Mouse (Mus musculus) lung, postnatal 36 days (tissue): Measurements from ENCODE around the gene Meis1.

Source experiments
- DNase-seq: peaks from one replicate; pipeline ENCODE4 v3.0.0; 2022; ENCODE audit warnings: mixed read lengths

The Meis1 gene

GRCm38 (mm10) chr11:18875001-18875902, 143.5 kb downstream of the Meis1 start:
- no peak for DNase-seq

- no peak for DNase-seq
These were observed 144.3 kb downstream of the Meis1 start for GRCm38 (mm10) chr11:18874278-18875000.

GRCm38 (mm10) chr11:18873451-18874277, 145.1 kb downstream of the Meis1 start:
- DNase-seq = no peak

DNA sequence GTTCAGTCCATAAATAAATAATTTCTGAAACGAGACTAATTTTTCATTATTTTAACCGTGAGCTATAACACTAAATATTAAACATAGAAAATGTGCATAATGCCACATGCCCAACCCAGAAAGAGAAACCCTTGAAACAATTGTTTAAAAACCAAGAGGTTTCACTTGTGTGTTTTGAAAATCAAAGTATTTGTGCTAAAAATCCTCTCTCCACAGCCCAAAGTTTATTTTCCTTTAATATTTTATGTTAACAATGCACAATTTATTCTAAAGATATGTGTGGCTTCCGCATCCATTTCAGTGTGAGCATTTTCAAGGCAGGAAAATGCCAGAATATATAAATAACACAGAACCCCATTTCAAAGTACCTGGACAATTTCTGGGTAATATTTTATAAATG, 146.0 kb downstream of the Meis1 start:
- no peak for DNase-seq

GRCm38 (mm10) chr11:18872118-18872751, 146.6 kb downstream of the Meis1 start:
- no peak for DNase-seq

DNA sequence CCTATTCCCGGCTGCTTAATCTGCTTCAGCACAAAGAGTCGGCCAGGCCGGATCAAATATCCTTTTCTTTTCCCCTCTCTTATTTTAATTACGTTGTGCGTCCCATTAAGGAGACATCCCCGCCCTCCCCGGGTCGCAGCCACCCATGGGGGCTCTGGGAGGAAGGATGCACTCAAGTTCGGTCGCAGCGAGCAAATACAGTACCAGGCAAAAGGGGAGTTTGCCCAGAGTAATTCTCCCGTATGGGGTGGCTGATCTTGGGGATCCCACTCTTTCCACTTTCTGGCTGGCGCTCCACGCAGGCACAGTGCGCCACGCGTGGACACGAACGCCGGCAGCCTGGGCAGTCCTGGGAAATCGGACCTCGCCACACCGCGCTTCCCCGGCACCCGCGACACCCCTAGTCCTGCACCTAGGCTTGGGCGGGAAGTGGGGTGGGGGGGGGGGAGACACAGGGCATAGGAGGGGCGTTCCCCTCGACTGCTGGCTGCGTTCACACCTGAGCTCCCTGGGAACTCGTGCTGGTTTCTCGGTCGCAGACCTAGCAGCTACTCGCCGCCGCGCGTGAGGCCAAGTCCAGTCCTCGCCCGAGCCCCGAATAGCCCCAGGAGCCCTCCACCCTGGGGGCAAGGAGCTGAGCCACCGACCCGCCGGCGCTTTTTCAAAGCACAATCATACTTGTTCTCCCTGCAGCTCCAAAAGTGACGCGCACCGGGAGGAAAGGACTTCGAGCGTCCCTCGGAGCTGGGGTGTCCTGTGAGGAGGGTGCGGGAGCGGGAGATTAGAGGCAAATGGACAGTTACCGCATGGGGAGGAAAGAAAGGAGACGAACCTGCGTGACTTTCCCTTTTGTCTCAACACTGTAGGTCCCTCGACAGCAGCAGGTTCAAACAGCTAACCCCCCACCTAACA, 147.4 kb downstream of the Meis1 start:
- no peak for DNase-seq

DNA sequence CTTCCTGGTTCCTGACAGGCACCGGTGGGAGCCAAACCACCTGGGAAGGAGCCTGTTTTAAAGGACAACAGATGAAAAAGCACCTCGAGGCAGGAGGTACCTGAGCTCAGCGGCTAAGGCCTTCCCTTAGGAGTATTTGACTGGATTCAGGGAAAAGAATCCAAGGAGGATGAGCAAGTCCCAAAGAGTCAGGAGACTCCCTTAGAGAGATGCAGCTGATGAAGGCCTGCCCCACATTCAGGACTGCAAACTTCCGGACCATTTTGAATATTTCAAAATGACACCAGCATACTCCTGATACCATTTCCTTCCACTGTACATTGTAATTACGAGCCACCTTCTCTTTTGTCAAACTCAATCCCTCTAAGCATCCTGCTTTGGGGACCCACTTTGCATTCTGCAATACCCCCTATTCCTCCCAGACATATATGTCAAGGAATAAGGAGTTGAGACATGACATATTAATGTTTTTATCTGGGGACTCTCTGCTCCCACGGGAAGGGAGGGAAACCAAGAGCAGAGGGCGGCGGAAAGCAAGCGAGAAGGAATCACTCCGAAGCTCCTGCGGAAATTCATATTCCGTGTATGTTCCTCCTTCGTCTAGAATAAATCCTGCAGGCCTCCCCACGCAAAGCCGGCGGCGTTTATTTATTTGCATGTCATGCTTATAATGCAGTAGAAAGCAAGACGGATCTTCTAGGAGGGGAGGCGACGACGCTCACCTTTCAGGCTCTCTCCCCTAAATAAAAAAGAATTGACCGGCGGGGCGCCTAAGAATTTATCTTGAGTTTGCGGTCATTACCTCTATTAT, 148.5 kb downstream of the Meis1 start:
- no peak for DNase-seq

DNA sequence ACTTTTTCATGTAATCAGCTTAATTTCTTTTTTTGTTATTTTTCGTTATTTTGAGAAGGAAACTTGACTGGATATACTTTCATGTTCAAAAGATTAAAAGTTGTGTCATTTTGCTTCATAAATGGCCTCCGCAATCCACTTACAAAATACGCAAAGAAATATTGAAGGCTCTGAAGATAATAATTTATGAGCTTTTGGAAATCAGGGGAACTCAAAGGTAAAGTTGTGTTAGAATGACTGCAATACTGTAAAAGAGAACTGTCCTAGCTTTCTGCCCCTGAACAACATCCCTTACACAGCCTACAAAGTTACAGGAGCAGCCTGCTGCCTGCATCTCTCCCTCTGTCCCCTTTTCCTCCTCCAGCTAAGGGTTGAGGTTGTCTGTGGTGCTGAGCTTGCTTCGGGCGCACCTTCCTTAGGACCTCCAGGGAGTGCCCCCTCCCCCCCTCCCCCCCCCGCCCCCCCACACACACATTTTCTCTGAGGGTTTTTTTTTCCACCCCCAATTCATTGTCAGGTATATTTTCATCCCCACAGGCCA, 149.3 kb downstream of the Meis1 start:
- DNase-seq = no peak

DNA sequence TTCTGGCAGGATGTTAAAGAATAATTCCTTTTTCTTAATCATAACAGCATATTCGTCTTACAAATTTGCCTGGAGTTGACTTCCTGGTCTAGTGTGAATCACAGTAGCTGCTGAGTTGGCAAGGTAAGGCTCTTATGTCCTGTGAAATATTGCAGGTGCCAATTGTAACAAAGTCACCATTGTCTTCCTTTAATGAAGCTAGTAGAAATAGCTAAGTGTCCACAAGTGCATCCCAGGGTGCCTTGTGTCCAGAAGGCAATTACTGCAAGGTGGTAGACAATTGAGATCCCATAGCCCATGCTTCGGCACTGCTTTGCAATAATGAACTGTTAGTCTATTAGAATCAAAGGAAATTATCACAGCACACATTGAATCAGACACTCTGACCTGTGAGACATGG, 151.1 kb downstream of the Meis1 start:
- no peak for DNase-seq

GRCm38 (mm10) chr11:18866198-18866836, 152.5 kb downstream of the Meis1 start:
- DNase-seq = no peak

- no peak for DNase-seq
These were observed 168.0 kb downstream of the Meis1 start for GRCm38 (mm10) chr11:18850772-18851171.

DNA sequence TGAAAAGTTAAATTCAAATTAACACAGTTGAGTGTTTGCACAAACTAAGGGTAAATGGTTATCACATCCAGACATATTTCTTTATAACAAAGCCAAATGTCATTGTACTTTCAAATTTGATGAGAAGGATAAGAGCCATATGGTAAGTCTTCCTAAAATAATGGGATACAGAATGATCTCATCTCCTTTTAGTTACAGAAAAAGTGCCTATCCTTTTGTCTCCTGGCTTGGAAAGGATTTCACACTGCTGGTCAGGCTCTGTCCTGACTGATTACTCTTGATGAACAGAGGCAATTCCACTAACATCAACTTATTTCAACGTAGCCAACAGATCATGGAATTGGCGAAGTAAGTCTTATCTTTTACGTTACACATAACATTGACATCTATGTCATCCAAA, 171.1 kb downstream of the Meis1 start:
- no peak for DNase-seq

DNA sequence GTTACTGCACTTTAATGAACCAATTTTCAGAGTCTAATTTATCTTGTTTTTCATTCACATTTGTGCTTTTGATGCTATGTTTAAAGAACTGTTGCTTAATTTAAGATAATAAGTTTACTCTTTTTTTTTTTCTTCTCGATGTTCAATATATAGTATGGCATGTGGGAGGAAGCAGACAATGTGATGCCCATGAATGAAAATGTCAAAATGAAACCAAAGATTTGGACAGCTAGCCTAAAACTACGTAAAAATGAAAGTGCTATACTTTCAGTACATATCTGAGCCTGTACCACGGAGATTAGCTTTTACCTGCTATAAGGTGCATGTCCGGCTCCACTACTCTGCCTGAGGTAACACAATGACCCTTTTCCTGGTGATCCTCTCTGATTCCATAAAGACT, 172.3 kb downstream of the Meis1 start:
- no peak for DNase-seq

GRCm38 (mm10) chr11:18845900-18846299, 172.9 kb downstream of the Meis1 start:
- DNase-seq = no peak

GRCm38 (mm10) chr11:18845466-18845865, 173.3 kb downstream of the Meis1 start:
- no peak for DNase-seq

- no peak for DNase-seq
These were observed 188.7 kb downstream of the Meis1 start for GRCm38 (mm10) chr11:18830087-18830486.
